Mouse (Mus musculus): ENCODE measurements at regions not wholly inside any gene's neighbourhood (a gene's known extent, or its start where the extent isn't known, plus 50 kb on each side); places are given as distances from the start of the nearest gene placed in this dataset.

- no peak for TF ChIP-seq POLR2A (IDR thresholded peaks at IDR 0.05; ENCODE audit: borderline replicate concordance, control insufficient read depth, low read depth, low read length)
- TF ChIP-seq CTCF (IDR thresholded peaks at IDR 0.05; ENCODE audit: control insufficient read depth, insufficient read depth, low read length), result no peak
Measured at GRCm38 (mm10) chr1:121052120-121052501, 280.3 kb downstream of the Insig2 start.

Data from bone marrow, adult 2 months (tissue).